Mouse (Mus musculus) frontal cortex, postnatal 14 days (tissue): ENCODE data around the gene Olfr1307.

Source experiments
- DNase-seq, 2 experiments: peaks; one replicate each; pipeline ENCODE4 v3.0.0; 2022; ENCODE audit warnings: low spot score in 2 of 2

The Olfr1307 gene

GRCm38 (mm10) chr2:111949340-111949739 lies at the start of gene Olfr1307:
TSS of gene Olfr1307 (minus strand) at chr2:111949440.
- DNase-seq, result no peak

- DNase-seq, result no peak
Observed at GRCm38 (mm10) chr2:111990181-111990580, 40.9 kb upstream of the Olfr1307 start, which contains the start of gene Olfr1309. TSS of gene Olfr1309 (minus strand) at chr2:111990281.

GRCm38 (mm10) chr2:111964844-111965243 lies 15.6 kb upstream of the Olfr1307 start, which contains the start of gene Olfr1308:
TSS of gene Olfr1308 (minus strand) at chr2:111964944.
- no peak for DNase-seq

GRCm38 (mm10) chr2:111916171-111916570 lies 33.1 kb downstream of the Olfr1307 start, which contains the start of gene Olfr1306:
TSS of gene Olfr1306 (minus strand) at chr2:111916271.
- no peak for DNase-seq
